Mouse (Mus musculus) hindbrain, embryonic 10.5 days (tissue): ENCODE results near the gene Ercc6l2. TPM values are rescaled to one million over a fixed set of nuclear protein-coding genes. Genes with fewer than 3 reads are reported as not detected.

Experiments used
- DNase-seq: peaks from one replicate; pipeline ENCODE4 v3.0.0-alpha.2; 2017; ENCODE audit warnings: low spot score
- H3K27ac ChIP-seq: fragments of 300-500 bp; sonication (generic); 2 replicates; pipeline ENCODE4 v1.5.1; 2016; ENCODE audit warnings: mild to moderate bottlenecking, moderate library complexity
- H3K27me3 ChIP-seq: fragments of 300-500 bp; sonication (generic); 2 replicates; pipeline ENCODE4 v1.6.1; 2016; ENCODE audit warnings: mild to moderate bottlenecking; ENCODE audit not compliant: poor library complexity, insufficient read depth, severe bottlenecking
- H3K36me3 ChIP-seq: fragments of 300-500 bp; sonication (generic); 2 replicates; pipeline ENCODE4 v1.6.1; 2016; ENCODE audit warnings: mild to moderate bottlenecking, moderate library complexity
- H3K4me1 ChIP-seq: fragments of 300-500 bp; sonication (generic); replicated peaks from 2 replicates; pipeline ENCODE4 v1.6.1; 2016; ENCODE audit warnings: mild to moderate bottlenecking
- H3K4me3 ChIP-seq: fragments of 300-500 bp; sonication (generic); 2 replicates; pipeline ENCODE4 v1.5.1; 2016; ENCODE audit warnings: mild to moderate bottlenecking, moderate library complexity
- H3K9me3 ChIP-seq: fragments of 300-500 bp; sonication (generic); 2 replicates; pipeline ENCODE4 v1.6.1; 2016; ENCODE audit warnings: mild to moderate bottlenecking, moderate library complexity
- WGBS: fragments of 180-500 bp; shearing (Covaris S2); methylation state at CpG from one replicate; pipeline ENCODE4 v1.1.7; 2016; 5-methylcytosine and 5-hydroxymethylcytosine counted together
- polyA plus RNA-seq: library from polyadenylated mRNA; unstranded; fragments of >200 nt; fragmentation: Nextera tagmentation; extraction: Ambion mirVana; gene quantifications from 2 replicates; pipeline ENCODE4 v1.2.1, GENCODE M21; 2016

Gene Ercc6l2
- 19.0 and 20.3 TPM in 2 replicates for polyA plus RNA-seq

DNA sequence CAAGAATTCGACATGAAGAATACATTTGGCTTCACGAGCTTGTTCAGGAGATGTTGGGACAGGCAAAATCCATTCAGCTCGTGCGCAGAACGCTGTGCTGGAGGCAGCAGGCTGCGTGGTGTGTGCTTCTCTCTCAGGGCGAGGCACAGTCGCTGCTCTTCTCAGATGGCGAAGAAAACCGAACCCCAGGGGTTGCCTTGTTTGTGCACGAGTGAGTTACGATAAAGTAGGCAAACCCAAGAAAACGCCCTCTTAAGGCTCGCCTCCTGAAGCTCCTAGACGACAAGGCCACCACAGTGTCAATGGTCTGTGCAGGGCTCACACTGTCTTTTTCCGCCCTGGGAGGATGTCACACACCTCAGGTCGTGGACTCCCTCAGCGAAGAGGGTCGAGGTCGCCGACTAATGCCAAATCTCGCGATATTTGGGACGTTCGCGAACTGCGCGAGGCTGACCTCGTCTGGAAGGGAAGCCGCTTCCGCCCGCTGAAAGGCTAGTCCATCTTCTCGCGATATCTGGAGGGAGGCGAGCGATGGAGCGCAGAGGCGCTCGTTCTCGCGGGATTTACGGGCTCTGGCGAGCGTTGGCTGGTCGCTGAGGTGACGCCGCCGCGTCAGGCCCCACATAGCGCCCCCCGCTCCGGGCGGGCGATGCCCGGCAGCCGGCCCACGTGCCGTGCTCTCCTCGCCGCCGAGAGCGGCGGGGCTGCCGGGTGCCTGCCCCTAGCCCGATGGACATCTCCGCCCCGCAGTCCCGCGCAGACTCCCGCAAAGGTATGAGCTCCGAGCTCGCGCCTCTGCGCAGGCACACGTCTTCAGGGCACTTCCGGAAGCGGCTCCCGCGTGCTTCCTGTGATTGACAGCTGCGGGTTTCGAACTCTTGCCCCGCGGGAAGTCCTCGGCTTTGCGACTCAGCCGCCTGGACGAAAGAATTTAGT is at the start of gene Ercc6l2:
Ercc6l2 (plus strand) TSS at position 495 of the 936 bp plus-strand sequence.
- Histone ChIP-seq H3K9me3 (no peaks in the 10 kb centered on the region), H3K4me1 (peaks cover 30% of the 10 kb centered on the region), H3K27me3 (no peaks in the 10 kb centered on the region), H3K27ac (peak within 1 kb of the TSS; percentile 98), H3K36me3 (no peaks in the 10 kb centered on the region), H3K4me3 (peak within 1 kb of the TSS; percentile 74)
- WGBS, result under 1% methylated on average over 87 of the region's 87 CpGs
- DNase-seq, result peak; percentile 100

DNA sequence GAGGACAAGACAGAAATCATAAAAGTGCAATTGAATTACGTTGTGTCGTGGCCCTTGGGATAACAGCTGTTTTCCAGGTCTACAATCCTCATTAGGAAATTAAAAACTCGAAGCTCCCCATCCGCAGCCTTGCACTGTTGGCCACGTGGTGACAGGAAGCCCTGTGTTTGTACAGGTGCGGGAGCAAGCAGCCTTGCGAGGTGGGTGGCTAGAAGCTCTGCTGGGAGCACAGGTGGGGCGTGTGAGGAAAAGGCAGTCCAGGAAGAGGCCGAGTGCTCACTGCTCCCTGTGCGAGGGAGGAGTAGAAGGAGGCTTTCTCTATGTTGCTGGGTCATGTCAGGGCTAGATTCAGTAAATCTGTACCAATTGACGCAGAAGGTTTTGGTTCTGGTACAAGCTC is 49.0 kb upstream of the Ercc6l2 start:
- no peak overlapping the region for H3K4me3 ChIP-seq
- H3K27ac ChIP-seq, result no peak overlapping the region
- WGBS, result 57% methylated on average over 11 of the region's 11 CpGs
- no peaks in the 10 kb centered on the region for H3K4me1 ChIP-seq
- H3K36me3 ChIP-seq, result no peaks in the 10 kb centered on the region
- H3K27me3 ChIP-seq, result no peaks in the 10 kb centered on the region
- no peaks in the 10 kb centered on the region for H3K9me3 ChIP-seq
- DNase-seq, result peak; percentile 19

DNA sequence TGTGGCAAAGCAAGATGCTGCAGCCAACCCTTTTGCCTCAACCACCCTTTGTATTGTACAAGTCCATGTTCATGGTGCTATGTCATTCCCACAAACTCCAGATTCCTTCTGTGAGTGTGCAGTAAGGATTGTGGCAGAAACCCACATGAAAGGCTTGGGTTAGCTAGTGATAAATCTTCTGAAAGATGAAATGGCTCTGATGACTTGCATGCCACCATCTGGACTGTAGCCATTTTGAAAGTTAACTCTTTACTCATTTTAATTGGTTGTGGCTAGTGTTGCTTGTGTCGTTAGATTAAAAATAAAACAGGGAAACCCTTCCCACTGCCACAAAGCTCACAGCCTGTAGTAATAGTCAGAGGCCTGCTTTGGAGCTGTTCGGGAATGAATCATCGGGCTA is 44.0 kb upstream of the Ercc6l2 start:
- 94% methylated on average over 3 of the region's 3 CpGs for WGBS
- Histone ChIP-seq H3K4me3 (no peak overlapping the region), H3K27me3 (no peaks in the 10 kb centered on the region), H3K27ac (no peak overlapping the region), H3K4me1 (no peaks in the 10 kb centered on the region), H3K9me3 (no peaks in the 10 kb centered on the region), H3K36me3 (no peaks in the 10 kb centered on the region)
- DNase-seq, result no peak

- Histone ChIP-seq H3K4me1 (no peaks in the 10 kb centered on the region), H3K4me3 (no peak overlapping the region), H3K27ac (no peak overlapping the region), H3K27me3 (no peaks in the 10 kb centered on the region), H3K9me3 (no peaks in the 10 kb centered on the region), H3K36me3 (no peaks in the 10 kb centered on the region)
- 90% methylated on average over 4 of the region's 4 CpGs for WGBS
- DNase-seq, result no peak
Observed at GRCm38 (mm10) chr13:63778925-63779324, 36.1 kb upstream of the Ercc6l2 start.

DNA sequence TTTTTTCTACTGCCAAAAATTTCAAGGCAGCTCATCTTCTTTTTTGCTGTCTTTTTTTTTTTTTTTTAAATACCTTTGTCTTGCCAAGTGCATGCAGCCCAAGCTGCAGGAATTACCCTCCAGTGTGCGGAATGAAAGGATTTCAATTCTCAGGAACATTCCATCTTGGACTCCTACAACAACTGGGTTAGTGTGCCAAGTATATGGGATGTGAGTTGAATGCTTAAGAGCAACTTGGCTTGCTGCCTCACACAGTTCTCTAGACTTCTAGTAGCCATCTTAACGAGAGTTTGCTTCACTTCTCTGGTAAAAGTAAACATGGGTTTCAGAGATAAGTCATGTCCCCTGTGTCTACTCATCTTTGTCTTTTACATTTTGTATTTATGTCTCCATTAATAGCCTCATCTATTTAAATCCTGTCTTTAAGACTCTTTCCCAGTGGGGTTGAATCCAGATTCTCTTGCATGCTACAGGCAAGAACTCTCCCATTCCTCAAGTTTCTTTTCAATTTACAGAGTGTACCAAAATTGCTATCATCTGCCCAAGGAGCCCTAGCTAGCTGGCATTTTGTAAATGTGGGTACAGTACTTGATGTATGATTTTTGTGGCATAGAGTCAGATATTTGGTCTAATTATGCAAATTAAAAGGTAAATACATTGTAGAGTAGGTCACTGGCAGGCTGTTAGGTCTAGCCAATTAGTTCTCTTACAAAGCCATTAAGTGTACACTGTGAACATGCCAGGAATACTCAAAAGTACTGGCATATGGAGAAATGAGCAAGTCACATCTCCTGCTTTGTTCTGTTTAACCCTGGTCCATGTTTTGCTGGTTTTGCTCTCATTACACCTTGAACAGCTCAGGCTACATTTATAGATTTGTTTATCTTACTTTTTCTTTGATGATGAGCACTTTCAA is 35.4 kb upstream of the Ercc6l2 start:
- DNase-seq, result no peak
- Histone ChIP-seq H3K4me3 (no peak overlapping the region), H3K27ac (no peak overlapping the region), H3K4me1 (no peaks in the 10 kb centered on the region), H3K27me3 (no peaks in the 10 kb centered on the region), H3K9me3 (no peaks in the 10 kb centered on the region), H3K36me3 (no peaks in the 10 kb centered on the region)
- 84% methylated on average over 2 of the region's 2 CpGs for WGBS

DNA sequence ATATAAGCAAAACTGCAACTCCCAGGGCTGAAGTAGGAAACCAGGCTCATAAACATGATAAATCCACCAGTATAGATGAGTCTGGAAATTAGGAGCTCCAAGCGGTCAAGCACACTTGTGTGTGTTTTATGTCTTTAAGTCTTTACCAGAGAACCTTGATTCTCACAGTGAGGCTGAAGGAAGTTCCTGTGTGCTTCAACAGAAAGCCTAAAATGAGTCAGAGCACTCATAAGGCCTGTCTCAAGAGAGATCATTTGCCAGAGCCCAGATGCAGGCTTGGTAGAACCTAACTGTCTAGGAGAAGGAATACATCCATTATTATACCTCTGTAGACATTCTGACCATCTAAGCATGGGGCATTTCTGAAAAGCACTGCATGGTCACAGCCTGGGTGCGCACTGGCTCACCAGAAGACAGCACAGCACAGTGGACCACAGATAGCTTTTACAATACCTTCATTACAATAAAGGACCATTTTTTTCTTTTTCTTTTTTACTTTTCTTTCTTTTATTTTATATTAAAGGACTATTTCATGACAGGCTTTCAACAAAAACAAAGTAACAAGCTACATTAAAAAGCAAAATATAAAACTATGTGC is 22.7 kb upstream of the Ercc6l2 start:
- H3K27ac ChIP-seq, result no peak overlapping the region
- WGBS, result 92% methylated on average over 2 of the region's 2 CpGs

GRCm38 (mm10) chr13:63793345-63794308 is 21.4 kb upstream of the Ercc6l2 start:
- Histone ChIP-seq H3K27ac (no peak overlapping the region), H3K4me3 (no peak overlapping the region), H3K27me3 (no peaks in the 10 kb centered on the region), H3K4me1 (no peaks in the 10 kb centered on the region), H3K9me3 (no peaks in the 10 kb centered on the region), H3K36me3 (no peaks in the 10 kb centered on the region)
- DNase-seq, result no peak
- 85% methylated on average over 7 of the region's 7 CpGs for WGBS

More for the DNA sequence above, 22.7 kb upstream of the Ercc6l2 start:
- no peaks in the 10 kb centered on the region for H3K9me3 ChIP-seq
- H3K36me3 ChIP-seq, result no peaks in the 10 kb centered on the region
- H3K4me3 ChIP-seq, result no peak overlapping the region
- no peaks in the 10 kb centered on the region for H3K27me3 ChIP-seq
- no peak for DNase-seq
- no peaks in the 10 kb centered on the region for H3K4me1 ChIP-seq

GRCm38 (mm10) chr13:63798677-63799076 is 16.4 kb upstream of the Ercc6l2 start:
- 84% methylated on average over 3 of the region's 3 CpGs for WGBS

DNA sequence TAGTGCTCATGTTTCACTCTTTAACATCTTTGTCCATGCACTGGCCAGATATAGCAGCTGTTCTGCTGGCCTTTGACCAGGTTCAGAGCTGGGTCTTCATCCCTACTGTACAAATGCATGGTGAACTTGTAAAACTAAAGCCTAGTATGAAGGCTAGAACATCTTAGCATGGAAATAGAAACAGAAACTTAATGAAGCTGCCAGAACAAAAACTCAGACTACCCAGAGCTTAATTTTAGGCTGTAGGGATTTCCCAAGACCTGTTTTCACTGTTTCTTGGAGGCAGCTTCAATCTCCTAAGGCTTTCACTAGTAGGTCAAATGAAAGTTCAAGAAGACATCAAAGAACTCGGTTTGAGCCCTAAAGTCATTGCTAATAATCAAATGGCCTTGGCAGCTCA is 15.1 kb upstream of the Ercc6l2 start:
- Histone ChIP-seq H3K4me3 (no peak overlapping the region), H3K27ac (no peak overlapping the region), H3K36me3 (no peaks in the 10 kb centered on the region), H3K27me3 (no peaks in the 10 kb centered on the region), H3K4me1 (no peaks in the 10 kb centered on the region), H3K9me3 (no peaks in the 10 kb centered on the region)
- 74% methylated on average over 1 of the region's 1 CpGs for WGBS
- DNase-seq, result no peak

More at GRCm38 (mm10) chr13:63798677-63799076, 16.4 kb upstream of the Ercc6l2 start:
- H3K9me3 ChIP-seq, result no peaks in the 10 kb centered on the region
- H3K4me1 ChIP-seq, result no peaks in the 10 kb centered on the region
- no peak overlapping the region for H3K27ac ChIP-seq
- H3K27me3 ChIP-seq, result no peaks in the 10 kb centered on the region
- no peak overlapping the region for H3K4me3 ChIP-seq
- no peaks in the 10 kb centered on the region for H3K36me3 ChIP-seq
- DNase-seq, result no peak

GRCm38 (mm10) chr13:63801289-63801688 is 13.8 kb upstream of the Ercc6l2 start:
- Histone ChIP-seq H3K36me3 (no peaks in the 10 kb centered on the region), H3K4me3 (no peak overlapping the region), H3K27me3 (no peaks in the 10 kb centered on the region), H3K27ac (no peak overlapping the region), H3K9me3 (no peaks in the 10 kb centered on the region), H3K4me1 (no peaks in the 10 kb centered on the region)
- DNase-seq, result no peak
- WGBS, result 95% methylated on average over 1 of the region's 1 CpGs

GRCm38 (mm10) chr13:63807233-63807632 is 7.8 kb upstream of the Ercc6l2 start:
- no peak overlapping the region for H3K27ac ChIP-seq
- whole genome bisulfite sequencing, result 84% methylated on average over 1 of the region's 1 CpGs
- DNase-seq, result no peak

More at GRCm38 (mm10) chr13:63807233-63807632, 7.8 kb upstream of the Ercc6l2 start:
- no peaks in the 10 kb centered on the region for H3K36me3 ChIP-seq
- H3K4me1 ChIP-seq, result peaks cover 10% of the 10 kb centered on the region; the same call in 1 of the 2 replicates
- H3K9me3 ChIP-seq, result no peaks in the 10 kb centered on the region
- no peaks in the 10 kb centered on the region for H3K27me3 ChIP-seq
- H3K4me3 ChIP-seq, result no peak overlapping the region
